14 mouse cellular contexts compared by ENCODE assay signal in the genomic region with DNA sequence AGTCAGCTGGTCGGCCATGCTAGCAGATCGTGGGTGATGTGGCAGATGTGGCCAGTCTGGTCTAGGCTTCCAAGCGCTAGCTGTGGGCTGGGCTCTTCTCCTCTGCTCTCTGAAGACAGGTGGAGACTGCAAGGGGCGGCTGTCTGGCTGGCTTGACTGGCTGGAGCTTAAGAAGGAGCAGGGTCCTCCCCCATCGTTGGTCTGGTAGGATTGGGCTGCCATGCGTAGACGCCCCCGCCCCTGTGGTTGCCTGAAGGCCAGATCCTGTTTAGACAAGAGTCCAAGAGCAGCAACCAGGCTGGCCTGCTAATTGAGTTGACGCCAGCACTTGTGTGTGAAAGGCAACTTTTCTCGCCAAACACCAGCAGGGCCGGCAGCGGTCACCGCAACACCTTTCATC. TPM values are rescaled to one million over a fixed set of nuclear protein-coding genes. Genes with fewer than 3 reads are reported as not detected.
DNase-seq lines count a peak whose midpoint lies in the region; ATAC-seq and TF ChIP-seq lines count a peak whose summit lies in the region.
"Had no signal": no experiment of that assay in that cellular context is flagged by ENCODE, and none has a peak within 500 bp of the region (broad histone marks: within the 10 kb centered on the region; RNA-seq: fewer than 3 reads in every experiment).

TSS of gene Calml3 (minus strand) at position 131 of the 400 bp plus-strand sequence.

- 81% methylated on average over 13 of the region's 13 CpGs for WGBS in lung, embryonic 14.5 days

- ATAC-seq in lung, embryonic 14.5 days (ENCODE audit: insufficient read depth) = 0 out of 2 replicates have a peak, but pooled peaks have one; percentile 25
- ATAC-seq: midbrain, embryonic 16.5 days had no signal

- DNase-seq in lung, embryonic 14.5 days = no peak
- no peak for DNase-seq in lung, postnatal 25 days (ENCODE audit: low spot score)
- DNase-seq in kidney, adult 11 months = peak; percentile 61
- peak; percentile 36 to 74 for DNase-seq in kidney, postnatal 25 days
- peak; percentile 15 for DNase-seq in testis, postnatal 14 days (ENCODE audit: low spot score)
- DNase-seq in T-cell, adult 2 months (ENCODE audit: low spot score) = no peak
- no peak for DNase-seq in frontal cortex, postnatal 36 days (ENCODE audit: low spot score in 2 of 2)
- DNase-seq: liver; thymus, postnatal 4 days had no signal

- TF ChIP-seq CTCF in lung, embryonic 14.5 days (IDR thresholded peaks at IDR 0.05; ENCODE audit: low read depth) = no peak

- H3K9me3 ChIP-seq in lung, embryonic 14.5 days (ENCODE audit: low read depth, low read length) = no peaks in the 10 kb centered on the region
- H3K9me3 ChIP-seq: heart, embryonic 10.5 days; hindbrain, embryonic 10.5 days had no signal

- H3K9ac ChIP-seq in lung, embryonic 14.5 days = no peak within 1 kb of the TSS

- H3K36me3 ChIP-seq in lung, embryonic 14.5 days (ENCODE audit: insufficient read depth) = no peaks in the 10 kb centered on the region
- H3K36me3 ChIP-seq: heart, embryonic 10.5 days; hindbrain, embryonic 10.5 days had no signal

- H3K27me3 ChIP-seq in lung, embryonic 14.5 days (ENCODE audit: insufficient read depth, low read length) = no peaks in the 10 kb centered on the region

- no peak within 1 kb of the TSS for H3K4me3 ChIP-seq in lung, embryonic 14.5 days (ENCODE audit: low read depth, low read length)
- H3K4me3 ChIP-seq: heart, embryonic 10.5 days; hindbrain, embryonic 10.5 days had no signal

- no peak within 1 kb of the TSS for H3K4me2 ChIP-seq in lung, embryonic 14.5 days

- peak within 1 kb of the TSS; percentile 6; the same call in 1 of the 2 replicates for H3K27ac ChIP-seq in lung, embryonic 14.5 days (ENCODE audit: low read depth)
- H3K27ac ChIP-seq: hindbrain, embryonic 10.5 days had no signal

- peaks cover 10% of the 10 kb centered on the region; the same call in 1 of the 2 replicates for H3K4me1 ChIP-seq in lung, embryonic 14.5 days (ENCODE audit: insufficient read depth)
- H3K4me1 ChIP-seq: hindbrain, embryonic 10.5 days had no signal

RNA-seq across cellular contexts. Expression of gene Calml3, which starts in this region (rescaled TPM):
- polyA plus RNA-seq in lung, embryonic 14.5 days (2014; fragmentation: Nextera tagmentation; extraction: Ambion mirVana) = 0.18 TPM in 1 of 2 replicates, not detected in the other
- polyA plus RNA-seq: heart, embryonic 10.5 days; large intestine, adult 2 months; midbrain, embryonic 16.5 days; neural tube, embryonic 14.5 days had no signal

Comparison
In these comparisons a context has a peak if more than half of its experiments do, and no peak if none do; other contexts are left out.
1. Peak in ATAC-seq and H3K27ac ChIP-seq in lung, embryonic 14.5 days; RNA of the gene not detected or under 1 TPM.
2. DNase-seq: peak in kidney, adult 11 months (single experiment), kidney, postnatal 25 days (2 of 2) and testis, postnatal 14 days (single experiment); none in lung, embryonic 14.5 days (single experiment), lung, postnatal 25 days (single experiment), T-cell, adult 2 months (single experiment) and frontal cortex, postnatal 36 days (0 of 2).